Mouse (Mus musculus) liver, embryonic 14.5 days (tissue): ENCODE measurements around the gene Relch.

ENCODE experiments used
- CTCF ChIP-seq: IDR thresholded peaks from 2 replicates; pipeline ENCODE4 v1.5.1; 2016; ENCODE audit warnings: antibody characterized with exemption, low read depth, control low read depth
- EP300 ChIP-seq: IDR thresholded peaks from 2 replicates; pipeline ENCODE4 v1.6.1; 2016; ENCODE audit warnings: antibody characterized with exemption, low read depth

GRCm38 (mm10) chr1:105663171-105663961, at the start of gene Relch, which contains the start of gene Pign:
- TF ChIP-seq CTCF (peak; percentile 54), EP300 (peak; percentile 74)
